Mouse (Mus musculus) ES-E14 (cell line): ENCODE measurements around the gene Tcf23.

Experiments used
- HCFC1 ChIP-seq: IDR thresholded peaks from 2 replicates; pipeline ENCODE4 v1.6.1; 2012; ENCODE audit warnings: low read length, inconsistent platforms, borderline replicate concordance; ENCODE audit not compliant: insufficient read depth
- MAFK ChIP-seq: IDR thresholded peaks from 2 replicates; pipeline ENCODE4 v1.6.1; 2014; ENCODE audit warnings: mild to moderate bottlenecking, low read depth, low read length, inconsistent platforms; ENCODE audit not compliant: insufficient read depth

DNA sequence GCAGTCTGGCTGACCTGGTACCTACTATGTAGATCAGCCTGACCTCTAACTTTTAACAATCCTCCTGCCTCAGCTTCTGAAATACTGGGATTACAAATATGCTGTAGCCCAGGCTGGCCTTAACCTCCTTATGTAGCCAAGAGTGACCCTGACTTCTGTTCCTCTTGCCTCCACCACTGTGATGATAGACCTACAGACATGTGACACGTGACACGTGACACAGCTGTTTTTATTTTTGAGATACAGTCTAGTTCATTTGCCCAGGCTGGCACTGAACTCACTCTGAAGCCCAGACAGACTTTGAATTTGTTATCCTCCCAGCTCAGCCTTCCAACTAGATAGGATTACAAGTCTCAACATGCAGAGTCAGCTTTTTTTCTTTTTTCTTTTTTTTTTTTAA lies 32.5 kb downstream of the Tcf23 start:
- TF ChIP-seq HCFC1 (no peak), MAFK (no peak)
